In the genomic region with DNA sequence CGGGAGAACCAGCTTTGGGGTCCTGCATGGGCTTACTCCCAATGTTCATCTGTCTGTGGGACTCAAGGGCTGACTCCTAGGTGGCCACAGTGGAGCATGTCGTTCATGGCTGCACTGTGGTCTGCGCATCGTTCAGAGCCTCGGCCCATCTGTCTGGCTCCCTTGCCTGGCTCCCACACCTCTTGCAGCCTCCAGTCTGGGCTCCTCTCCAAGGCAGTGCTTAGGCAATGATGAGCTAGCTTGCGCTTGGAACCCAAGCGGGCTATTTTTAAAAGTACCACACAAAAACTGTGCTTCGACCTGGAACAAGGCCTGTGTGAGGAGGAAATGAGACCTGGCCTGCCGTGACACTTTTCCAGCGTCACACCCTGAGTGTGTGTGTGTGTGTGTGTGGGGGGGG, we compare ENCODE assay signal across 11 mouse cellular contexts. TPM values are rescaled to one million over a fixed set of nuclear protein-coding genes. Genes with fewer than 3 reads are reported as not detected.
DNase-seq lines count a peak whose midpoint lies in the region; ATAC-seq and TF ChIP-seq lines count a peak whose summit lies in the region.
"Had no signal": no experiment of that assay in that cellular context is flagged by ENCODE, and none has a peak within 500 bp of the region (broad histone marks: within the 10 kb centered on the region; RNA-seq: fewer than 3 reads in every experiment).

No protein-coding gene starts in this region.

- no peaks in the 10 kb centered on the region for H3K9me3 ChIP-seq in lung, embryonic 15.5 days
- H3K9me3 ChIP-seq in forebrain, postnatal 0 days (ENCODE audit: low read length) = no peaks in the 10 kb centered on the region
- no peaks in the 10 kb centered on the region for H3K9me3 ChIP-seq in liver, postnatal 0 days (ENCODE audit: low read length)
- H3K9me3 ChIP-seq: midbrain, embryonic 12.5 days had no signal

- H3K4me3 ChIP-seq in lung, embryonic 15.5 days = no peak overlapping the region
- H3K4me3 ChIP-seq in forebrain, postnatal 0 days (ENCODE audit: low read depth, low read length) = no peak overlapping the region
- no peak overlapping the region for H3K4me3 ChIP-seq in thymus, adult 2 months (ENCODE audit: control insufficient read depth, insufficient read depth, low read length)
- no peak overlapping the region for H3K4me3 ChIP-seq in liver, postnatal 0 days (ENCODE audit: low read depth, low read length)
- H3K4me3 ChIP-seq: erythroblast, embryonic 14.5 days; midbrain, embryonic 12.5 days had no signal

- H3K9ac ChIP-seq in lung, embryonic 15.5 days = no peak overlapping the region
- no peak overlapping the region for H3K9ac ChIP-seq in forebrain, postnatal 0 days
- no peak overlapping the region for H3K9ac ChIP-seq in liver, postnatal 0 days (replicated peaks)
- H3K9ac ChIP-seq: midbrain, embryonic 12.5 days had no signal

- TF ChIP-seq CTCF in forebrain, postnatal 0 days (IDR thresholded peaks at IDR 0.05; ENCODE audit: low read depth) = no peak
- TF ChIP-seq CTCF in thymus, adult 2 months (IDR thresholded peaks at IDR 0.05; ENCODE audit: borderline replicate concordance, control insufficient read depth, extremely low read depth, insufficient read depth, low read length, poor library complexity) = no peak
- TF ChIP-seq CTCF in liver, postnatal 0 days (IDR thresholded peaks at IDR 0.05; ENCODE audit: low read depth) = no peak

- TF ChIP-seq POLR2A in thymus, adult 2 months (IDR thresholded peaks at IDR 0.05; ENCODE audit: control insufficient read depth, extremely low read depth, insufficient read depth, low read length, poor library complexity) = no peak

- H3K27me3 ChIP-seq in lung, embryonic 15.5 days = no peaks in the 10 kb centered on the region
- no peaks in the 10 kb centered on the region for H3K27me3 ChIP-seq in forebrain, postnatal 0 days (ENCODE audit: insufficient read depth, low read length)
- no peaks in the 10 kb centered on the region for H3K27me3 ChIP-seq in thymus, adult 2 months (ENCODE audit: control insufficient read depth, insufficient read depth, low read length)
- no peaks in the 10 kb centered on the region for H3K27me3 ChIP-seq in liver, postnatal 0 days (ENCODE audit: insufficient read depth, low read length)
- H3K27me3 ChIP-seq: midbrain, embryonic 12.5 days had no signal

- peak; percentile 78; the same call in 1 of the 2 replicates for ATAC-seq in lung, embryonic 15.5 days (ENCODE audit: borderline replicate concordance, extremely low read depth, low FRiP score, low TSS enrichment)
- ATAC-seq in forebrain, postnatal 0 days = peak; percentile 62
- no peak for ATAC-seq in liver, postnatal 0 days
- ATAC-seq: Patski had no signal

- no peaks in the 10 kb centered on the region for H3K4me1 ChIP-seq in lung, embryonic 15.5 days
- H3K4me1 ChIP-seq in forebrain, postnatal 0 days (ENCODE audit: insufficient read depth) = 0 out of 2 replicates have a peak, but pooled peaks cover 4% of the 10 kb centered on the region
- H3K4me1 ChIP-seq in thymus, adult 2 months (replicated peaks; ENCODE audit: control insufficient read depth, insufficient read depth, low read length) = no peaks in the 10 kb centered on the region
- no peaks in the 10 kb centered on the region for H3K4me1 ChIP-seq in liver, postnatal 0 days (ENCODE audit: insufficient read depth)
- H3K4me1 ChIP-seq: midbrain, embryonic 12.5 days had no signal

- no peak for DNase-seq in lung, adult 18-20 months
- peak; percentile 81 for DNase-seq in forebrain, postnatal 0 days
- peak; percentile 86 for DNase-seq in layer of hippocampus, adult 11-12 months (ENCODE audit: low spot score)
- peak; percentile 7 for DNase-seq in lung, postnatal 25 days (ENCODE audit: low spot score)
- no peak for DNase-seq in thymus, adult 2 months
- no peak for DNase-seq in liver, postnatal 0 days
- no peak for DNase-seq in kidney, adult 11 months

- WGBS in lung, embryonic 15.5 days = 43% methylated on average over 10 of the region's 10 CpGs
- 44% methylated on average over 10 of the region's 10 CpGs for WGBS in forebrain, postnatal 0 days
- WGBS in thymus, adult 2 months = 86% methylated on average over 10 of the region's 10 CpGs
- 78% methylated on average over 10 of the region's 10 CpGs for WGBS in liver, postnatal 0 days (ENCODE audit: insufficient replicate concordance)

- H3K36me3 ChIP-seq in lung, embryonic 15.5 days = no peaks in the 10 kb centered on the region
- H3K36me3 ChIP-seq in forebrain, postnatal 0 days (ENCODE audit: insufficient read depth) = no peaks in the 10 kb centered on the region
- H3K36me3 ChIP-seq in thymus, adult 2 months (ENCODE audit: control insufficient read depth, insufficient read depth, low read length) = no peaks in the 10 kb centered on the region
- no peaks in the 10 kb centered on the region for H3K36me3 ChIP-seq in liver, postnatal 0 days (replicated peaks; ENCODE audit: insufficient read depth, low read length)
- H3K36me3 ChIP-seq: midbrain, embryonic 12.5 days had no signal

- no peak overlapping the region for H3K27ac ChIP-seq in lung, embryonic 15.5 days
- H3K27ac ChIP-seq in forebrain, postnatal 0 days (ENCODE audit: low read depth, low read length) = peak overlapping the region; percentile 58
- H3K27ac ChIP-seq in thymus, adult 2 months (ENCODE audit: control insufficient read depth, insufficient read depth, low read length) = no peak overlapping the region
- H3K27ac ChIP-seq in liver, postnatal 0 days (ENCODE audit: low read depth) = no peak overlapping the region
- H3K27ac ChIP-seq: midbrain, embryonic 12.5 days had no signal

- no peak for TF ChIP-seq EP300 in liver, postnatal 0 days (IDR thresholded peaks at IDR 0.05; ENCODE audit: low read depth)

- no peak overlapping the region for H3K4me2 ChIP-seq in lung, embryonic 15.5 days
- H3K4me2 ChIP-seq in forebrain, postnatal 0 days (ENCODE audit: low read depth) = no peak overlapping the region
- no peak overlapping the region for H3K4me2 ChIP-seq in liver, postnatal 0 days (ENCODE audit: low read depth, low read length)
- H3K4me2 ChIP-seq: midbrain, embryonic 12.5 days had no signal

RNA-seq across cellular contexts. Expression of a gene that starts 21.7 kb away (rescaled TPM):
- 0.09 and 0.30 TPM in 2 replicates for polyA plus RNA-seq in lung, embryonic 15.5 days (2015; fragmentation: Nextera tagmentation; extraction: Ambion mirVana)
- total RNA-seq in forebrain, postnatal 0 days (2014; rRNA removed) = 120 and 129 TPM in 2 replicates
- 22.2 and 25.6 TPM in 2 replicates for polyA plus RNA-seq in forebrain, postnatal 0 days (2015; fragmentation: Nextera tagmentation; extraction: Ambion mirVana)
- polyA plus RNA-seq in thymus, adult 2 months (2012; rRNA removed) = 2.7 and 4.5 TPM in 2 replicates
- polyA plus RNA-seq in liver, postnatal 0 days (2015; fragmentation: Nextera tagmentation; extraction: Ambion mirVana) = 0.09 TPM in 1 of 2 replicates, not detected in the other
- polyA plus RNA-seq: erythroblast, embryonic 14.5 days had no signal

RNA-seq across cellular contexts. Expression of a gene that starts 40.8 kb away (rescaled TPM):
- 137 and 141 TPM in 2 replicates for polyA plus RNA-seq in lung, embryonic 15.5 days (2015; fragmentation: Nextera tagmentation; extraction: Ambion mirVana)
- 58.5 and 77.2 TPM in 2 replicates for total RNA-seq in forebrain, postnatal 0 days (2014; rRNA removed)
- polyA plus RNA-seq in forebrain, postnatal 0 days (2015; fragmentation: Nextera tagmentation; extraction: Ambion mirVana) = 174 and 194 TPM in 2 replicates
- 69.3 and 75.0 TPM in 2 replicates for polyA plus RNA-seq in thymus, adult 2 months (2012; rRNA removed)
- 46.3 and 46.9 TPM in 2 replicates for polyA plus RNA-seq in liver, postnatal 0 days (2015; fragmentation: Nextera tagmentation; extraction: Ambion mirVana)

Comparison
In these comparisons a context has a peak if more than half of its experiments do, and no peak if none do; other contexts are left out.
1. DNase-seq: peak in forebrain, postnatal 0 days (single experiment), layer of hippocampus, adult 11-12 months (single experiment) and lung, postnatal 25 days (single experiment); none in lung, adult 18-20 months (0 of 2), thymus, adult 2 months (single experiment), liver, postnatal 0 days (single experiment) and kidney, adult 11 months (single experiment).